Mouse (Mus musculus) G1E (cell line): Measurements from ENCODE around the gene Palm2. TPM values are rescaled to one million over a fixed set of nuclear protein-coding genes. Genes with fewer than 3 reads are reported as not detected.
"Not testable (repeated sequence)": the region's sequence is repeated elsewhere in the genome, so short reads cannot be mapped to it uniquely, and the experiment has no call there.

Source experiments
- ATAC-seq: 2 replicates; pipeline ENCODE4 v1.8.0; 2016; ENCODE audit warnings: mild to moderate bottlenecking; ENCODE audit not compliant: insufficient number of reproducible peaks, poor library complexity, low FRiP score, severe bottlenecking; ENCODE audit errors: extremely low read depth
- DNase-seq: peaks from one replicate; pipeline ENCODE4 v3.0.0; 2012; ENCODE audit warnings: low spot score
- H3K27me3 ChIP-seq: 2 replicates; pipeline ENCODE4 v1.6.1; 2012; ENCODE audit warnings: mild to moderate bottlenecking, low read length, inconsistent platforms; ENCODE audit not compliant: insufficient read depth
- H3K36me3 ChIP-seq: replicated peaks from 2 replicates; pipeline ENCODE3; 2012; ENCODE audit warnings: mild to moderate bottlenecking, inconsistent platforms
- H3K4me1 ChIP-seq: 2 replicates; pipeline ENCODE4 v1.6.1; 2012; ENCODE audit warnings: low read depth, low read length, inconsistent platforms, mixed read lengths; ENCODE audit not compliant: insufficient read depth
- H3K4me3 ChIP-seq: 2 replicates; pipeline ENCODE4 v1.5.1; 2012; ENCODE audit warnings: low read depth, mild to moderate bottlenecking, inconsistent platforms, low read length, moderate library complexity, mixed read lengths
- H3K9me3 ChIP-seq: replicated peaks from 2 replicates; pipeline ENCODE4 v1.6.1; 2012; ENCODE audit warnings: inconsistent platforms
- CTCF ChIP-seq: IDR thresholded peaks from 2 replicates; pipeline ENCODE4 v1.5.1; 2012; ENCODE audit warnings: low read depth, low read length, inconsistent platforms, mixed read lengths
- GATA1 ChIP-seq: IDR thresholded peaks from 2 replicates; pipeline ENCODE4 v1.6.1; 2012; ENCODE audit warnings: borderline replicate concordance, low read length, inconsistent platforms, mixed read lengths
- GATA2 ChIP-seq: IDR thresholded peaks from 2 replicates; pipeline ENCODE4 v1.6.1; 2012; ENCODE audit warnings: low read depth, low read length, inconsistent platforms, borderline replicate concordance
- POLR2AphosphoS5 ChIP-seq: IDR thresholded peaks from 2 replicates; pipeline ENCODE4 v1.6.1; 2012; ENCODE audit warnings: low read depth, low read length, inconsistent platforms; ENCODE audit not compliant: insufficient replicate concordance
- TAL1 ChIP-seq: conservative IDR thresholded peaks from 2 replicates; pipeline ENCODE4 v1.6.1; 2012; ENCODE audit warnings: low read depth, low read length, inconsistent platforms, mixed read lengths
- polyA plus RNA-seq: library from polyadenylated mRNA; stranded (reverse); fragments of >175 nt; gene quantifications from 2 replicates; pipeline ENCODE4 v1.2.3, GENCODE M21; 2012
- total RNA-seq, 2 experiments: library from RNA; stranded (forward) in 1 of 2; stranded (reverse) in 1 of 2; fragments of 200-1000 nt in 1 of 2; fragments of >200 nt in 1 of 2; fragmentation: Nextera tagmentation in 1 of 2; gene quantifications; 2 replicates each; pipeline ENCODE4 v1.2.3; 2014 to 2017

The Palm2 gene
- total RNA-seq (2014; fragmentation: Nextera tagmentation) (not detected in 2 replicates), total RNA-seq (2017) (0.05 and 0.06 TPM in 2 replicates), polyA plus RNA-seq (not detected in 2 replicates)

GRCm38 (mm10) chr4:57433941-57434704 is at the start of gene Palm2:
Gene Palm2, plus strand, starts transcription at chr4:57434247.
- ATAC-seq, result no peak
- Histone ChIP-seq H3K36me3 (no peaks in the 10 kb centered on the region), H3K4me3 (no peak within 1 kb of the TSS), H3K9me3 (peaks cover 75% of the 10 kb centered on the region), H3K27me3 (peaks cover 2% of the 10 kb centered on the region; the same call in 1 of the 2 replicates), H3K4me1 (no peaks in the 10 kb centered on the region)
- no peak for DNase-seq
- no peak for TF ChIP-seq POLR2AphosphoS5
- TF ChIP-seq TAL1, result no peak
- no peak for TF ChIP-seq GATA1
- no peak for TF ChIP-seq CTCF
- no peak for TF ChIP-seq GATA2

- TF ChIP-seq GATA1 (no peak), TAL1 (no peak), POLR2AphosphoS5 (no peak), CTCF (no peak), GATA2 (no peak)
- DNase-seq (no peak), ATAC-seq (no peak)
Measured at GRCm38 (mm10) chr4:57384355-57384754, 49.7 kb upstream of the Palm2 start.

GRCm38 (mm10) chr4:57391103-57391502 is 42.9 kb upstream of the Palm2 start:
- no peak for TF ChIP-seq TAL1
- no peak for TF ChIP-seq GATA2
- no peak for TF ChIP-seq CTCF
- no peak for TF ChIP-seq POLR2AphosphoS5
- no peak for TF ChIP-seq GATA1
- H3K9me3 ChIP-seq, result peaks cover 56% of the 10 kb centered on the region
- ATAC-seq, result no peak
- no peak overlapping the region for H3K4me3 ChIP-seq
- DNase-seq, result no peak
- H3K27me3 ChIP-seq, result no peaks in the 10 kb centered on the region
- H3K36me3 ChIP-seq, result no peaks in the 10 kb centered on the region
- H3K4me1 ChIP-seq, result no peaks in the 10 kb centered on the region

More at GRCm38 (mm10) chr4:57384355-57384754, 49.7 kb upstream of the Palm2 start:
- Histone ChIP-seq H3K9me3 (peaks cover 47% of the 10 kb centered on the region), H3K36me3 (no peaks in the 10 kb centered on the region), H3K4me1 (no peaks in the 10 kb centered on the region), H3K27me3 (no peaks in the 10 kb centered on the region), H3K4me3 (no peak overlapping the region)

GRCm38 (mm10) chr4:57396414-57396813 is 37.6 kb upstream of the Palm2 start:
- TF ChIP-seq GATA2, result no peak
- TF ChIP-seq GATA1, result no peak
- no peak for TF ChIP-seq TAL1
- TF ChIP-seq CTCF, result no peak
- no peak for TF ChIP-seq POLR2AphosphoS5

GRCm38 (mm10) chr4:57412385-57412784 is 21.7 kb upstream of the Palm2 start:
- H3K4me3 ChIP-seq, DNase-seq, H3K4me1 ChIP-seq, H3K27me3 ChIP-seq, ATAC-seq, H3K36me3 ChIP-seq: not testable (repeated sequence)
- peaks cover 52% of the 10 kb centered on the region for H3K9me3 ChIP-seq

More at GRCm38 (mm10) chr4:57396414-57396813, 37.6 kb upstream of the Palm2 start:
- no peaks in the 10 kb centered on the region for H3K36me3 ChIP-seq
- H3K27me3 ChIP-seq, result no peaks in the 10 kb centered on the region
- ATAC-seq, result no peak
- H3K4me1 ChIP-seq, result no peaks in the 10 kb centered on the region
- peaks cover 61% of the 10 kb centered on the region for H3K9me3 ChIP-seq
- no peak for DNase-seq
- no peak overlapping the region for H3K4me3 ChIP-seq

- Histone ChIP-seq H3K4me1 (no peaks in the 10 kb centered on the region), H3K36me3 (no peaks in the 10 kb centered on the region), H3K4me3 (no peak overlapping the region), H3K9me3 (peaks cover 53% of the 10 kb centered on the region), H3K27me3 (no peaks in the 10 kb centered on the region)
- DNase-seq, result no peak
- TF ChIP-seq GATA2, result no peak
- TF ChIP-seq TAL1, result no peak
- no peak for TF ChIP-seq CTCF
- TF ChIP-seq POLR2AphosphoS5, result no peak
- no peak for TF ChIP-seq GATA1
- no peak for ATAC-seq
Measured at GRCm38 (mm10) chr4:57413016-57413415, 21.0 kb upstream of the Palm2 start.

GRCm38 (mm10) chr4:57413670-57414069 is 20.4 kb upstream of the Palm2 start:
- not testable (repeated sequence) for H3K4me1 ChIP-seq, H3K4me3 ChIP-seq, H3K36me3 ChIP-seq, H3K27me3 ChIP-seq, DNase-seq, ATAC-seq
- H3K9me3 ChIP-seq, result peaks cover 51% of the 10 kb centered on the region
